Mouse (Mus musculus): ENCODE measurements around the gene Gna15.

- no peak for TF ChIP-seq POLR2A (IDR thresholded peaks at IDR 0.05; ENCODE audit: low read depth, low read length)
- no peak for TF ChIP-seq CTCF (IDR thresholded peaks at IDR 0.05; ENCODE audit: extremely low read depth, insufficient read depth, insufficient read length, insufficient replicate concordance)
Measured at GRCm38 (mm10) chr10:81548944-81549343, 24.9 kb upstream of the Gna15 start.

All from spleen, adult 2 months (tissue).